Comparison of ENCODE assay signal across 22 mouse cellular contexts in genomic region chr14:121947201-121947760, GRCm38 (mm10). TPM values are rescaled to one million over a fixed set of nuclear protein-coding genes. Genes with fewer than 3 reads are reported as not detected.
DNase-seq lines count a peak whose midpoint lies in the region; ATAC-seq and TF ChIP-seq lines count a peak whose summit lies in the region.
"Had no signal": no experiment of that assay in that cellular context is flagged by ENCODE, and none has a peak within 500 bp of the region (broad histone marks: within the 10 kb centered on the region; RNA-seq: fewer than 3 reads in every experiment).

No protein-coding gene starts in this region.

- 56% methylated on average over 8 of the region's 8 CpGs for WGBS in kidney, postnatal 0 days
- WGBS in kidney, adult 2 months: 74% methylated on average over 8 of the region's 8 CpGs
- 59% methylated on average over 8 of the region's 8 CpGs for WGBS in embryonic facial prominence, embryonic 14.5 days
- 53% methylated on average over 8 of the region's 8 CpGs for WGBS in stomach, embryonic 14.5 days

- DNase-seq in kidney, postnatal 0 days (ENCODE audit: low spot score): no peak
- no peak for DNase-seq in kidney, adult 2 months
- no peak for DNase-seq in CH12.LX (ENCODE audit: extremely low read depth)
- no peak for DNase-seq in embryonic facial prominence, embryonic 14.5 days (ENCODE audit: low spot score)
- no peak for DNase-seq in gastrocnemius, postnatal 14 days
- DNase-seq in right cerebral cortex, postnatal 14 days: no peak
- DNase-seq: adrenal gland, postnatal 10 days; cerebellum, adult 11-12 months; cerebellum, postnatal 25 days; gastrocnemius, postnatal 25 days; heart, postnatal 14 days; kidney, adult 8-10 months; lung, adult 2 months; lung, postnatal 4 days; right cerebral cortex, postnatal 4 days; thymus, postnatal 14 days had no signal

- no peaks in the 10 kb centered on the region for H3K9me3 ChIP-seq in kidney, postnatal 0 days (replicated peaks; ENCODE audit: low read length)
- H3K9me3 ChIP-seq in CH12.LX (replicated peaks; ENCODE audit: low read length): no peaks in the 10 kb centered on the region
- H3K9me3 ChIP-seq in embryonic facial prominence, embryonic 14.5 days (ENCODE audit: control insufficient read depth, low read length): 0 out of 2 replicates have a peak, but pooled peaks cover 4% of the 10 kb centered on the region
- H3K9me3 ChIP-seq in stomach, embryonic 14.5 days (ENCODE audit: control insufficient read depth, low read depth, low read length): no peaks in the 10 kb centered on the region

- H3K4me1 ChIP-seq in kidney, postnatal 0 days (replicated peaks; ENCODE audit: insufficient read depth, low read length): no peaks in the 10 kb centered on the region
- no peaks in the 10 kb centered on the region for H3K4me1 ChIP-seq in kidney, adult 2 months (ENCODE audit: control insufficient read depth, insufficient read depth, low read length)
- H3K4me1 ChIP-seq in CH12.LX (ENCODE audit: control insufficient read depth in 1 of 2, insufficient read depth in 2 of 2): peaks cover 11 to 56% of the 10 kb centered on the region in 2 experiments
- no peaks in the 10 kb centered on the region for H3K4me1 ChIP-seq in embryonic facial prominence, embryonic 14.5 days (ENCODE audit: control insufficient read depth, insufficient read depth, low read length)
- H3K4me1 ChIP-seq in stomach, embryonic 14.5 days (ENCODE audit: control insufficient read depth, insufficient read depth, low read length): no peaks in the 10 kb centered on the region
- H3K4me1 ChIP-seq: hindbrain, embryonic 15.5 days; midbrain, embryonic 10.5 days had no signal

- in situ Hi-C loops in CH12.LX (cut with MboI; ENCODE audit: low pct_ligation_motif_present, low pct_unique_long_range_greater_than_20kb, low sequenced_read_pairs): no loop called here

- intact Hi-C loops in gastrocnemius, postnatal 14 days (cut with DNase I; ENCODE audit: low total_unique reads): no loop called here

- TF ChIP-seq RAD21 in CH12.LX (IDR thresholded peaks at IDR 0.05; ENCODE audit: low read depth, low read length): no peak

- TF ChIP-seq POLR2A in kidney, adult 2 months (IDR thresholded peaks at IDR 0.05; ENCODE audit: low read depth, low read length): no peak
- no peak for TF ChIP-seq POLR2A in CH12.LX (IDR thresholded peaks at IDR 0.05; ENCODE audit: low read depth, low read length)

- no peaks in the 10 kb centered on the region for H3K27me3 ChIP-seq in kidney, postnatal 0 days (ENCODE audit: insufficient read depth, low read length)
- H3K27me3 ChIP-seq in kidney, adult 2 months (replicated peaks; ENCODE audit: control insufficient read depth, insufficient read depth, low read length): no peaks in the 10 kb centered on the region
- H3K27me3 ChIP-seq in CH12.LX (replicated peaks): no peaks in the 10 kb centered on the region
- no peaks in the 10 kb centered on the region for H3K27me3 ChIP-seq in embryonic facial prominence, embryonic 14.5 days (replicated peaks; ENCODE audit: control insufficient read depth, insufficient read depth, low read length)
- no peaks in the 10 kb centered on the region for H3K27me3 ChIP-seq in stomach, embryonic 14.5 days (ENCODE audit: control insufficient read depth, insufficient read depth, low read length)
- H3K27me3 ChIP-seq: hindbrain, embryonic 15.5 days had no signal

- dilution Hi-C loops in CH12.LX (cut with MboI; ENCODE audit: extremely low pct_ligation_motif_present, extremely low pct_unique_long_range_greater_than_20kb, low sequenced_read_pairs): no loop called here

- H3K36me3 ChIP-seq in kidney, postnatal 0 days (ENCODE audit: insufficient read depth, low read length): no peaks in the 10 kb centered on the region
- no peaks in the 10 kb centered on the region for H3K36me3 ChIP-seq in kidney, adult 2 months (ENCODE audit: control insufficient read depth, insufficient read depth, low read length)
- H3K36me3 ChIP-seq in CH12.LX (replicated peaks in 1 of 2; ENCODE audit: control insufficient read depth in 1 of 2, insufficient read depth in 1 of 2, low read length in 1 of 2): peaks cover 0 to 32% of the 10 kb centered on the region in 2 experiments
- no peaks in the 10 kb centered on the region for H3K36me3 ChIP-seq in embryonic facial prominence, embryonic 14.5 days (ENCODE audit: control insufficient read depth, insufficient read depth, low read length)
- H3K36me3 ChIP-seq in stomach, embryonic 14.5 days (ENCODE audit: control insufficient read depth, insufficient read depth, low read length): no peaks in the 10 kb centered on the region
- H3K36me3 ChIP-seq: hindbrain, embryonic 15.5 days; midbrain, embryonic 10.5 days had no signal

- peak overlapping the region; percentile 36; the same call in 1 of the 2 replicates for H3K27ac ChIP-seq in kidney, postnatal 0 days
- no peak overlapping the region for H3K27ac ChIP-seq in kidney, adult 2 months (ENCODE audit: insufficient read depth, low read depth, low read length)
- H3K27ac ChIP-seq in CH12.LX (ENCODE audit: insufficient read depth, low read depth): no peak overlapping the region
- H3K27ac ChIP-seq in embryonic facial prominence, embryonic 14.5 days (replicated peaks; ENCODE audit: low read depth, low read length): 0 out of 2 replicates have a peak overlapping the region, but pooled peaks have one; percentile 33
- peak overlapping the region; percentile 77; the same call in 1 of the 2 replicates for H3K27ac ChIP-seq in stomach, embryonic 14.5 days (ENCODE audit: low read length)
- H3K27ac ChIP-seq: hindbrain, embryonic 15.5 days; midbrain, embryonic 10.5 days had no signal

- no peak for ATAC-seq in kidney, postnatal 0 days (replicated peaks; ENCODE audit: low FRiP score, low read depth)
- no peak for ATAC-seq in embryonic facial prominence, embryonic 14.5 days (ENCODE audit: low read depth)
- ATAC-seq in stomach, embryonic 14.5 days (ENCODE audit: insufficient number of reproducible peaks, insufficient read depth, low FRiP score, low read depth): no peak

- no peak for TF ChIP-seq EP300 in CH12.LX (IDR thresholded peaks at IDR 0.05; ENCODE audit: low read length)

- H3K4me3 ChIP-seq in kidney, postnatal 0 days (replicated peaks; ENCODE audit: low read depth, low read length): no peak overlapping the region
- no peak overlapping the region for H3K4me3 ChIP-seq in kidney, adult 2 months (ENCODE audit: insufficient read depth, low read depth, low read length)
- H3K4me3 ChIP-seq in CH12.LX (replicated peaks in 1 of 3; ENCODE audit: low read depth in 2 of 3, low read length in 2 of 3, poor library complexity in 1 of 3): no peak overlapping the region
- no peak overlapping the region for H3K4me3 ChIP-seq in embryonic facial prominence, embryonic 14.5 days (ENCODE audit: low read depth, low read length)
- H3K4me3 ChIP-seq in stomach, embryonic 14.5 days (ENCODE audit: low read depth, low read length): no peak overlapping the region
- H3K4me3 ChIP-seq: hindbrain, embryonic 15.5 days; midbrain, embryonic 10.5 days had no signal

- no peak overlapping the region for H3K4me2 ChIP-seq in kidney, postnatal 0 days (ENCODE audit: low read length)
- H3K4me2 ChIP-seq in CH12.LX (ENCODE audit: insufficient read depth, low read depth, poor library complexity, severe bottlenecking): peak overlapping the region; percentile 39
- H3K4me2 ChIP-seq in embryonic facial prominence, embryonic 14.5 days (ENCODE audit: low read depth, low read length): no peak overlapping the region
- no peak overlapping the region for H3K4me2 ChIP-seq in stomach, embryonic 14.5 days (replicated peaks; ENCODE audit: low read depth, low read length)
- H3K4me2 ChIP-seq: hindbrain, embryonic 15.5 days had no signal

- no peak overlapping the region for H3K9ac ChIP-seq in kidney, postnatal 0 days (ENCODE audit: low read depth, low read length)
- peak overlapping the region; percentile 8; the same call in 1 of the 2 replicates for H3K9ac ChIP-seq in CH12.LX (ENCODE audit: insufficient read depth, low read depth)
- H3K9ac ChIP-seq in embryonic facial prominence, embryonic 14.5 days (ENCODE audit: low read depth, low read length): no peak overlapping the region
- no peak overlapping the region for H3K9ac ChIP-seq in stomach, embryonic 14.5 days (replicated peaks; ENCODE audit: low read depth, low read length)
- H3K9ac ChIP-seq: hindbrain, embryonic 15.5 days had no signal

- H3K79me2 ChIP-seq in CH12.LX (replicated peaks; ENCODE audit: control insufficient read depth, extremely low read depth, insufficient read depth, poor library complexity, severe bottlenecking): no peaks in the 10 kb centered on the region

- TF ChIP-seq CTCF in kidney, postnatal 0 days (IDR thresholded peaks at IDR 0.05; ENCODE audit: low read depth): no peak
- TF ChIP-seq CTCF in kidney, adult 2 months (conservative IDR thresholded peaks at IDR 0.05; ENCODE audit: insufficient read depth, insufficient read length, low read depth, low read length): no peak
- TF ChIP-seq CTCF in CH12.LX (conservative IDR thresholded peaks at IDR 0.05 in 1 of 2, IDR thresholded peaks at IDR 0.05 in 1 of 2; ENCODE audit: low read depth in 2 of 2, low read length in 2 of 2): no peak

TF ChIP-seq in CH12.LX, 34 proteins besides CTCF, POLR2A, EP300 and RAD21:
- 0 out of 2 replicates have a peak, but pooled peaks have one; percentile 24 for TF ChIP-seq BHLHE40 (IDR thresholded peaks at IDR 0.05; ENCODE audit: low read depth, low read length)
- no peak for TF ChIP-seq HCFC1 (IDR thresholded peaks at IDR 0.05; ENCODE audit: low read depth, low read length)
- TF ChIP-seq MEF2A (IDR thresholded peaks at IDR 0.05; ENCODE audit: borderline replicate concordance, low read depth, low read length): no peak

RNA-seq across cellular contexts. Expression of gene Gpr183, which starts 17.7 kb away (rescaled TPM):
- polyA plus RNA-seq in kidney, postnatal 0 days (2015; fragmentation: Nextera tagmentation; extraction: Ambion mirVana): 1.5 and 1.9 TPM in 2 replicates
- 0.65 and 1.7 TPM in 2 replicates for polyA plus RNA-seq in kidney, adult 2 months (2012; rRNA removed)
- total RNA-seq in CH12.LX (2012; rRNA removed): 3.6 and 4.0 TPM in 2 replicates
- 16.2 and 16.3 TPM in 2 replicates for total RNA-seq in CH12.LX (2014; rRNA removed)
- 8.3 and 8.7 TPM in 2 replicates for polyA plus RNA-seq in CH12.LX (2012; ENCODE audit: insufficient read length, low read depth)
- polyA plus RNA-seq in embryonic facial prominence, embryonic 14.5 days (2014; fragmentation: Nextera tagmentation; extraction: Ambion mirVana): 3.5 and 5.1 TPM in 2 replicates
- polyA plus RNA-seq in stomach, embryonic 14.5 days (2014; fragmentation: Nextera tagmentation; extraction: Ambion mirVana): 4.5 and 5.5 TPM in 2 replicates
- total RNA-seq in gastrocnemius, postnatal 14 days (2021): 1 to 10 TPM in 1 of 2 experiments, under 1 TPM in 1; 0.64 to 1.3 TPM

RNA-seq across cellular contexts. Expression of gene Gpr18, which starts 31.7 kb away (rescaled TPM):
- polyA plus RNA-seq in kidney, postnatal 0 days (2015; fragmentation: Nextera tagmentation; extraction: Ambion mirVana): 0.08 and 0.11 TPM in 2 replicates
- 0.83 and 3.5 TPM in 2 replicates for polyA plus RNA-seq in kidney, adult 2 months (2012; rRNA removed)
- total RNA-seq in CH12.LX (2012; rRNA removed) (26.8 and 33.5 TPM in 2 replicates), CH12.LX (2014; rRNA removed) (32.5 and 37.0 TPM in 2 replicates)
- polyA plus RNA-seq in CH12.LX (2012; ENCODE audit: insufficient read length, low read depth): 37.8 and 46.2 TPM in 2 replicates
- 0.11 and 0.22 TPM in 2 replicates for polyA plus RNA-seq in embryonic facial prominence, embryonic 14.5 days (2014; fragmentation: Nextera tagmentation; extraction: Ambion mirVana)
- 0.50 and 1.1 TPM in 2 replicates for polyA plus RNA-seq in stomach, embryonic 14.5 days (2014; fragmentation: Nextera tagmentation; extraction: Ambion mirVana)
- not detected for total RNA-seq in gastrocnemius, postnatal 14 days (2021)
- total RNA-seq: gastrocnemius, postnatal 25 days; layer of hippocampus, adult 18-20 months; left cerebral cortex, adult 8-10 months had no signal
- polyA plus RNA-seq: limb, embryonic 14.5 days had no signal

Comparison
In these comparisons a context has a peak if more than half of its experiments do, and no peak if none do; other contexts are left out.
1. H3K27ac ChIP-seq: peak in kidney, postnatal 0 days (single experiment), embryonic facial prominence, embryonic 14.5 days (single experiment) and stomach, embryonic 14.5 days (single experiment); none in kidney, adult 2 months (single experiment) and CH12.LX (single experiment).